Mouse (Mus musculus) hindbrain, embryonic 10.5 days (tissue): Measurements from ENCODE around the gene Sertad1. TPM values are rescaled to one million over a fixed set of nuclear protein-coding genes. Genes with fewer than 3 reads are reported as not detected.

Experiments
- DNase-seq: peaks from one replicate; pipeline ENCODE4 v3.0.0-alpha.2; 2017; ENCODE audit warnings: low spot score
- H3K27ac ChIP-seq: fragments of 300-500 bp; sonication (generic); 2 replicates; pipeline ENCODE4 v1.5.1; 2016; ENCODE audit warnings: mild to moderate bottlenecking, moderate library complexity
- H3K27me3 ChIP-seq: fragments of 300-500 bp; sonication (generic); 2 replicates; pipeline ENCODE4 v1.6.1; 2016; ENCODE audit warnings: mild to moderate bottlenecking; ENCODE audit not compliant: poor library complexity, insufficient read depth, severe bottlenecking
- H3K36me3 ChIP-seq: fragments of 300-500 bp; sonication (generic); 2 replicates; pipeline ENCODE4 v1.6.1; 2016; ENCODE audit warnings: mild to moderate bottlenecking, moderate library complexity
- H3K4me1 ChIP-seq: fragments of 300-500 bp; sonication (generic); replicated peaks from 2 replicates; pipeline ENCODE4 v1.6.1; 2016; ENCODE audit warnings: mild to moderate bottlenecking
- H3K4me3 ChIP-seq: fragments of 300-500 bp; sonication (generic); 2 replicates; pipeline ENCODE4 v1.5.1; 2016; ENCODE audit warnings: mild to moderate bottlenecking, moderate library complexity
- H3K9me3 ChIP-seq: fragments of 300-500 bp; sonication (generic); 2 replicates; pipeline ENCODE4 v1.6.1; 2016; ENCODE audit warnings: mild to moderate bottlenecking, moderate library complexity
- WGBS: fragments of 180-500 bp; shearing (Covaris S2); methylation state at CpG from one replicate; pipeline ENCODE4 v1.1.7; 2016; 5-methylcytosine and 5-hydroxymethylcytosine counted together
- polyA plus RNA-seq: library from polyadenylated mRNA; unstranded; fragments of >200 nt; fragmentation: Nextera tagmentation; extraction: Ambion mirVana; gene quantifications from 2 replicates; pipeline ENCODE4 v1.2.1, GENCODE M21; 2016

The Sertad1 gene
- polyA plus RNA-seq, 1 experiment from 2014 or later = 23.6 TPM

DNA sequence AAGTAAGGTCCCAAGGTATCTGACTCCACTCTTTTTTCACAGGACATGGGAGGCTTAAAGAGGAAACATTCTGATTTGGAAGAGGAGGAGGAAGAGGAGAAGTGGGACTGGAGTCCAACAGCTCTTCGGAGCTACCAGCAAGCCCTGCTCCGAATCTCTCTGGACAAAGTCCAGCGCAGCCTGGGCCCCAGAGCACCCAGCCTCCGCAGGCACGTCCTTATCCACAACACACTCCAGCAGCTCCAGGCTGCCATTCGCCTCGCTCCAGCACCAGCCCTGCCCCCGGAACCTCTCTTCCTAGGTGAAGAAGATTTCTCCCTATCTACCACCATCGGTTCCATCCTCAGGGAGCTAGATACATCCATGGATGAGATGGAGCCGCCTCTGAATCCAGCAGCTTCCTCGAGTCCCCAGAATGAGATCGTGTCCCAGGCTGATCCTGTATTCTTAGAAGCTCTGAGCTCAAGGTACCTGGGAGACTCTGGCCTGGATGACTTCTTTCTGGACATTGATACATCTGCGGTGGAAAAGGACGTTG lies 10.5 kb upstream of the Sertad1 start:
- no peaks in the 10 kb centered on the region for H3K9me3 ChIP-seq
- 94% methylated on average over 14 of the region's 14 CpGs for WGBS
- H3K4me1 ChIP-seq = peaks cover 18% of the 10 kb centered on the region
- no peak for DNase-seq
- H3K4me3 ChIP-seq = no peak overlapping the region
- H3K27me3 ChIP-seq = no peaks in the 10 kb centered on the region
- H3K36me3 ChIP-seq = peaks cover 24% of the 10 kb centered on the region
- H3K27ac ChIP-seq = no peak overlapping the region

- 84% methylated on average over 7 of the region's 7 CpGs for WGBS
- Histone ChIP-seq H3K4me3 (no peak overlapping the region), H3K27me3 (no peaks in the 10 kb centered on the region), H3K9me3 (no peaks in the 10 kb centered on the region), H3K4me1 (peaks cover 24% of the 10 kb centered on the region), H3K36me3 (peaks cover 24% of the 10 kb centered on the region), H3K27ac (no peak overlapping the region)
- DNase-seq = no peak
These were observed 8.1 kb upstream of the Sertad1 start for GRCm38 (mm10) chr7:27478561-27478960.

DNA sequence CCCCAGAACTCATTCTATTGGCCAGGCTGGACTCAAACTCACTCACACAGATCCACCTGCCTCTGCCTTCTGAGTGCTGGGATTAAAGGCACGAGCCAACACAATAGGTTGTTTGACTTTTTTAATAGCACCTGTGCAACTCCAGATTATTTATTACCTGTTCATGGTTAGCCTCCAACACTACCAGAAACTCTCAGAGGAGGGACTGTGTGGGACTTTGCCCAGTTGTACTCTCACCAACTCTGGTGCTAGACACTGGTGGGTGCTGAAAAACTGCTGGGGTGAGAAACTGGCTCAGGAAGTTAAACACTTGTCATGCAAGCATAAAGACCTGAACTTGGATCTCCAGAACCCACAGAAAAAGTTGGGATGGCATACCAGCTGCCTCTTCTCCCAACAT lies 7.0 kb upstream of the Sertad1 start:
- H3K4me3 ChIP-seq = no peak overlapping the region
- no peaks in the 10 kb centered on the region for H3K27me3 ChIP-seq
- H3K27ac ChIP-seq = no peak overlapping the region
- WGBS = 81% methylated on average over 1 of the region's 1 CpGs
- peaks cover 24% of the 10 kb centered on the region for H3K36me3 ChIP-seq
- no peak for DNase-seq
- H3K4me1 ChIP-seq = peaks cover 24% of the 10 kb centered on the region
- H3K9me3 ChIP-seq = no peaks in the 10 kb centered on the region

GRCm38 (mm10) chr7:27480506-27480905 lies 6.2 kb upstream of the Sertad1 start:
- H3K4me3 ChIP-seq = peak overlapping the region; percentile 51; the same call in 1 of the 2 replicates
- 75% methylated on average over 3 of the region's 3 CpGs for WGBS
- peaks cover 4% of the 10 kb centered on the region for H3K27me3 ChIP-seq
- DNase-seq = no peak
- peaks cover 24% of the 10 kb centered on the region for H3K36me3 ChIP-seq
- H3K4me1 ChIP-seq = peaks cover 17% of the 10 kb centered on the region
- H3K27ac ChIP-seq = peak overlapping the region; percentile 89; the same call in 1 of the 2 replicates
- no peaks in the 10 kb centered on the region for H3K9me3 ChIP-seq

DNA sequence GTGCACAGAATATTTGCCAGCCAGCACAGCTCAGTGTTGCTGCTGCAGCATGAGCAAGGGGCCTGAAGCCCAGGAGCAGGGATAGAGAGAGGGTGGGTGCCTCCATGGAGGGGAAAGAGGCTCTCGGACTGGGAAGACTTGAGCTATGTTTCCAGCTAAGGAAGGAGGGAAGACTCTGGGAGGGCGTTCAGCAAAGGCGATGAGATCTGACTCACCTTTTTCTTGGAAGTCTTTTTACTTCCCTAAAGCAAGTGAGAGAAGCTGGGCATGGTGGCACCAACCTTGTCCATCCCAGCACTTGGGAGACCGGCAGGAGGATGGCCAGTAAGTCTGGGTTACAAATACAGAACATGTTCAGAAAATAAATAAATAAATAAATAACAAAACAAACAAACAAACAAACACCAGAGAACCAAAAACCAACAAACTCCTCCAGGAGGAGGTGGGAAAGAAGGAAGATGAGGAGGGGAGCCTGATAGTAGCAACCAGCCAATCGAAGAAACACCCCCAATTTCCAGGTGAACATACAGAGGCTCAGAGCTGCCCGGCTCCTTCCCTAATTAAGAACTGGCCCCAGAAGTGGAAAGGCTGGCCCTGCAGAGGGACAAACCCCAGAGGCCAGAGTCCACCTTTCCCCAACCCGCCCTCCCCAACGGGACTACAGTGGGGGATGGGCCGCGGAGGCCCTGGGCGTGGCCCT lies 5.6 kb upstream of the Sertad1 start:
- Histone ChIP-seq H3K4me1 (peaks cover 16% of the 10 kb centered on the region), H3K27me3 (peaks cover 7% of the 10 kb centered on the region), H3K36me3 (peaks cover 23% of the 10 kb centered on the region), H3K27ac (peak overlapping the region; percentile 89), H3K9me3 (no peaks in the 10 kb centered on the region), H3K4me3 (peak overlapping the region; percentile 51)
- DNase-seq = no peak
- WGBS = 14% methylated on average over 11 of the region's 11 CpGs

GRCm38 (mm10) chr7:27481627-27481969 lies 5.1 kb upstream of the Sertad1 start:
- WGBS = under 1% methylated on average over 12 of the region's 12 CpGs
- Histone ChIP-seq H3K9me3 (no peaks in the 10 kb centered on the region), H3K36me3 (peaks cover 18% of the 10 kb centered on the region), H3K4me1 (peaks cover 20% of the 10 kb centered on the region), H3K4me3 (peak overlapping the region; percentile 51), H3K27ac (peak overlapping the region; percentile 89), H3K27me3 (peaks cover 7% of the 10 kb centered on the region)
- peak; percentile 76 for DNase-seq

GRCm38 (mm10) chr7:27483860-27484259 lies 2.9 kb upstream of the Sertad1 start:
- H3K4me1 ChIP-seq = peaks cover 32% of the 10 kb centered on the region
- 88% methylated on average over 4 of the region's 4 CpGs for WGBS
- no peak for DNase-seq
- no peaks in the 10 kb centered on the region for H3K36me3 ChIP-seq
- H3K27me3 ChIP-seq = peaks cover 13% of the 10 kb centered on the region
- no peak overlapping the region for H3K4me3 ChIP-seq
- no peak overlapping the region for H3K27ac ChIP-seq
- no peaks in the 10 kb centered on the region for H3K9me3 ChIP-seq

- H3K4me3 ChIP-seq = peak overlapping the region; percentile 62
- peaks cover 8% of the 10 kb centered on the region for H3K36me3 ChIP-seq
- 7% methylated on average over 13 of the region's 13 CpGs for WGBS
- H3K27ac ChIP-seq = peak overlapping the region; percentile 96
- DNase-seq = no peak
- peaks cover 47% of the 10 kb centered on the region for H3K4me1 ChIP-seq
- peaks cover 24% of the 10 kb centered on the region for H3K27me3 ChIP-seq
- no peaks in the 10 kb centered on the region for H3K9me3 ChIP-seq
These were observed 474 bp upstream of the Sertad1 start for GRCm38 (mm10) chr7:27486102-27486769.

- no peak for DNase-seq
- H3K27me3 ChIP-seq = peaks cover 24% of the 10 kb centered on the region
- H3K4me3 ChIP-seq = peak overlapping the region; percentile 62
- peaks cover 45% of the 10 kb centered on the region for H3K4me1 ChIP-seq
- WGBS = 1% methylated on average over 13 of the region's 13 CpGs
- no peaks in the 10 kb centered on the region for H3K9me3 ChIP-seq
- peaks cover 8% of the 10 kb centered on the region for H3K36me3 ChIP-seq
- peak overlapping the region; percentile 96 for H3K27ac ChIP-seq
These were observed 1.1 kb downstream of the Sertad1 start for GRCm38 (mm10) chr7:27487740-27488268.

- WGBS = 88% methylated on average over 25 of the region's 25 CpGs
- Histone ChIP-seq H3K27ac (peak overlapping the region; percentile 93; the same call in 1 of the 2 replicates), H3K36me3 (peaks cover 8% of the 10 kb centered on the region), H3K4me3 (0 out of 2 replicates have a peak overlapping the region, but pooled peaks have one; percentile 57), H3K27me3 (peaks cover 24% of the 10 kb centered on the region), H3K9me3 (no peaks in the 10 kb centered on the region), H3K4me1 (peaks cover 45% of the 10 kb centered on the region)
- DNase-seq = no peak
These were observed 2.7 kb downstream of the Sertad1 start for GRCm38 (mm10) chr7:27489270-27489869.

DNA sequence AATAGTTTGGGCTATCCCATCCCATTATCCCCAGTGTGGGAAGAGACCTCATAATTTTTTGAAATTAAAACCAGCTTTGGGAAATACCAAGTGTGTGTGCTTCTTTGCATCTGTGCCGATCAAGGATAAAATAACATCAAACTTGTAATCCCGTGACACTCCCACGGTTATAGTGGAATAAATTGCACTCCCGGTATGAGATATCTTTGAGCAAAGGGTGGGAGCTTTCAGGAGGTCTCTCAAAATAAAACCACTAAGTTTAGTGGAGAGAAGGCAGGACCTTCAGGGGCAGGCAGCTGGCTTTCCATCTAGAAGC lies 3.5 kb downstream of the Sertad1 start:
- Histone ChIP-seq H3K36me3 (peaks cover 8% of the 10 kb centered on the region), H3K4me1 (peaks cover 45% of the 10 kb centered on the region), H3K9me3 (no peaks in the 10 kb centered on the region), H3K27me3 (peaks cover 23% of the 10 kb centered on the region), H3K4me3 (peak overlapping the region; percentile 57), H3K27ac (peak overlapping the region; percentile 93)
- WGBS = 47% methylated on average over 4 of the region's 4 CpGs
- DNase-seq = no peak

DNA sequence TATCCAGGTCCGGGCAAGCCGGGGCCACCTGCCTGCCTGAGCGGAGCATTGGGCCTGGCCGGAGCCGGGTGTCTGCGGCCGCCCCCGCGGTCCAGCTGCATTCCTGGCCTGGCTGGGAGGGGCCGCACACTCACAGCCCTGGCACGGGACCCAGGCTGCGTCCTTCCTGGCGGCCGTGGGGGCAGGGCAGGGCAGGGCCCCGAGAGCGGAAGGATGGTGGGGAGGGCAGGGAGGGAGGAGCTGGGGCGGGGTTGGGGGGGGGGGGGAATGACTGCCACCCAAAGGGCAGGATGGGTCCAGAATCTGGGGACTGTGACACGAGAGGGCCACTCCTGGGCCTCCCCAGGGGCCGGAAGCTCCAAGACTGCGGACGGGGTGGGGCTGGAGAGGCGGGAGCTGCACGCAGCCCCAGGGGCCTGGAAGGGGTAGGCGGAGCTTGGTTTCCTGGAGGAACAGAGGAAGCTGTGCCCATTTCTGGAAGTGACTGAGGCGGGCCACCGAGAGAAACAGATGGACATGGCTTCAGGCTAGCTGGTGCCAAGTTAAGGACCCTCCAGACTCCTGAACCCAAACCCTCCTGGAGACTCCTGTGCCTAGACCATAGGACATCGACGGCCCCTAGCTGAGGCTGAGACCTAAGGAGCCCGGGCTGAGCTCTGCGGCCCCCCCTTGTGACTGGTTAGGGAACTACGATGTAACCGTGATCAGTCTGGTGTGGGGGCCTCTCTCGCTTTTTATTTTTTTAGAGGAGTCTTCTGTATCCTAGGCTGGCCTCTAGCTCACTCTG lies 4.0 kb downstream of the Sertad1 start:
- peaks cover 8% of the 10 kb centered on the region for H3K36me3 ChIP-seq
- peak overlapping the region; percentile 57 for H3K4me3 ChIP-seq
- H3K27me3 ChIP-seq = peaks cover 18% of the 10 kb centered on the region
- peak overlapping the region; percentile 93 for H3K27ac ChIP-seq
- peak; percentile 84 for DNase-seq
- WGBS = under 1% methylated on average over 33 of the region's 33 CpGs
- no peaks in the 10 kb centered on the region for H3K9me3 ChIP-seq
- H3K4me1 ChIP-seq = peaks cover 45% of the 10 kb centered on the region
